Mouse (Mus musculus) heart, postnatal 0 days (tissue): ENCODE results near the gene Dhx29.

ENCODE experiments used
- CTCF ChIP-seq: IDR thresholded peaks from 2 replicates; pipeline ENCODE4 v1.5.1; 2016; ENCODE audit warnings: antibody characterized with exemption, control low read depth, low read depth
- EP300 ChIP-seq: IDR thresholded peaks from 2 replicates; pipeline ENCODE4 v1.6.1; 2016; ENCODE audit warnings: antibody characterized with exemption, low read depth

GRCm38 (mm10) chr13:113012683-113013082 lies 85.4 kb downstream of the Dhx29 start:
- TF ChIP-seq CTCF, result no peak
- no peak for TF ChIP-seq EP300
